Mouse (Mus musculus) hindbrain, postnatal 0 days (tissue): ENCODE measurements around the gene Pex5l. TPM values are rescaled to one million over a fixed set of nuclear protein-coding genes. Genes with fewer than 3 reads are reported as not detected.

Experiments
- ATAC-seq: fragments of 200-750 bp; cut with Nextera tagmentation; 2 replicates; pipeline ENCODE4 v1.8.0; 2017; ENCODE audit warnings: mild to moderate bottlenecking, moderate TSS enrichment, moderate library complexity
- DNase-seq: peaks from one replicate; pipeline ENCODE4 v3.0.0-alpha.2; 2015; ENCODE audit warnings: low spot score
- H3K27ac ChIP-seq: fragments of 300-500 bp; sonication (generic); 2 replicates; pipeline ENCODE4 v1.5.1; 2014; ENCODE audit warnings: mild to moderate bottlenecking
- H3K27me3 ChIP-seq: fragments of 300-500 bp; sonication (generic); 2 replicates; pipeline ENCODE4 v1.6.1; 2014; ENCODE audit warnings: low read length, mixed read lengths; ENCODE audit not compliant: insufficient read depth
- H3K36me3 ChIP-seq: fragments of 300-500 bp; sonication (generic); 2 replicates; pipeline ENCODE4 v1.6.1; 2014; ENCODE audit warnings: low read length, mixed read lengths; ENCODE audit not compliant: insufficient read depth
- H3K4me1 ChIP-seq: fragments of 300-500 bp; sonication (generic); 2 replicates; pipeline ENCODE4 v1.6.1; 2014; ENCODE audit warnings: antibody characterized with exemption, low read length, mixed read lengths; ENCODE audit not compliant: insufficient read depth
- H3K4me2 ChIP-seq: fragments of 300-500 bp; sonication (generic); 2 replicates; pipeline ENCODE4 v1.6.1; 2014; ENCODE audit warnings: low read depth, mild to moderate bottlenecking, low read length, moderate library complexity, mixed read lengths
- H3K4me3 ChIP-seq: fragments of 300-500 bp; sonication (generic); 2 replicates; pipeline ENCODE4 v1.5.1; 2014; ENCODE audit warnings: low read length
- H3K9ac ChIP-seq: fragments of 300-500 bp; sonication (generic); replicated peaks from 2 replicates; pipeline ENCODE4 v1.6.1; 2014; ENCODE audit warnings: mild to moderate bottlenecking, low read length, moderate library complexity, mixed read lengths
- H3K9me3 ChIP-seq: fragments of 300-500 bp; sonication (generic); 2 replicates; pipeline ENCODE4 v1.6.1; 2016; ENCODE audit warnings: low read length, mixed read lengths
- CTCF ChIP-seq: IDR thresholded peaks from 2 replicates; pipeline ENCODE4 v1.5.1; 2016; ENCODE audit warnings: antibody characterized with exemption, control low read depth, low read depth
- whole genome bisulfite sequencing: fragments of 180-500 bp; shearing (Covaris S2); extraction: QIAGEN DNeasy Blood & Tissue Kit; methylation state at CpG from one replicate; pipeline ENCODE4 v1.1.7; 2014; 5-methylcytosine and 5-hydroxymethylcytosine counted together
- polyA plus RNA-seq: library from polyadenylated mRNA; unstranded; fragments of >200 nt; fragmentation: Nextera tagmentation; extraction: Ambion mirVana; gene quantifications from 2 replicates; pipeline ENCODE4 v1.2.1, GENCODE M21; 2015
- total RNA-seq: library from RNA; depleted of rRNA; stranded (reverse); fragments of >200 nt; gene quantifications from 2 replicates; pipeline ENCODE4 v1.2.3, GENCODE M21; 2014

Gene Pex5l
- total and polyA plus RNA-seq, 2 experiments from 2014 or later = 5.5 to 28.8 TPM

- no peaks in the 10 kb centered on the region for H3K4me1 ChIP-seq
- WGBS = 42% methylated on average over 8 of the region's 8 CpGs
- no peaks in the 10 kb centered on the region for H3K36me3 ChIP-seq
- TF ChIP-seq CTCF = no peak
- no peaks in the 10 kb centered on the region for H3K9me3 ChIP-seq
- H3K9ac ChIP-seq = no peak overlapping the region
- DNase-seq (no peak), ATAC-seq (no peak)
- H3K4me3 ChIP-seq = no peak overlapping the region
- no peak overlapping the region for H3K27ac ChIP-seq
- no peak overlapping the region for H3K4me2 ChIP-seq
- H3K27me3 ChIP-seq = no peaks in the 10 kb centered on the region
Measured at GRCm38 (mm10) chr3:33082806-33083338, 60.2 kb downstream of the Pex5l start.

- no peaks in the 10 kb centered on the region for H3K9me3 ChIP-seq
- no peaks in the 10 kb centered on the region for H3K27me3 ChIP-seq
- H3K9ac ChIP-seq = no peak overlapping the region
- no peaks in the 10 kb centered on the region for H3K4me1 ChIP-seq
- DNase-seq (no peak), ATAC-seq (no peak)
- H3K4me3 ChIP-seq = no peak overlapping the region
- no peak for TF ChIP-seq CTCF
- WGBS = 84% methylated on average over 4 of the region's 4 CpGs
- no peak overlapping the region for H3K27ac ChIP-seq
- no peaks in the 10 kb centered on the region for H3K36me3 ChIP-seq
- no peak overlapping the region for H3K4me2 ChIP-seq
Measured at GRCm38 (mm10) chr3:33081793-33082192, 61.3 kb downstream of the Pex5l start.

- no peak for TF ChIP-seq CTCF
- Histone ChIP-seq H3K27me3 (no peaks in the 10 kb centered on the region), H3K9ac (no peak overlapping the region), H3K36me3 (no peaks in the 10 kb centered on the region), H3K4me3 (no peak overlapping the region), H3K27ac (no peak overlapping the region), H3K9me3 (no peaks in the 10 kb centered on the region), H3K4me1 (no peaks in the 10 kb centered on the region; the same call in 1 of the 2 replicates), H3K4me2 (no peak overlapping the region)
- DNase-seq = peak; percentile 71
- ATAC-seq = peak; percentile 81
- 63% methylated on average over 1 of the region's 1 CpGs for WGBS
Measured at GRCm38 (mm10) chr3:33079658-33080057, 63.4 kb downstream of the Pex5l start.

DNA sequence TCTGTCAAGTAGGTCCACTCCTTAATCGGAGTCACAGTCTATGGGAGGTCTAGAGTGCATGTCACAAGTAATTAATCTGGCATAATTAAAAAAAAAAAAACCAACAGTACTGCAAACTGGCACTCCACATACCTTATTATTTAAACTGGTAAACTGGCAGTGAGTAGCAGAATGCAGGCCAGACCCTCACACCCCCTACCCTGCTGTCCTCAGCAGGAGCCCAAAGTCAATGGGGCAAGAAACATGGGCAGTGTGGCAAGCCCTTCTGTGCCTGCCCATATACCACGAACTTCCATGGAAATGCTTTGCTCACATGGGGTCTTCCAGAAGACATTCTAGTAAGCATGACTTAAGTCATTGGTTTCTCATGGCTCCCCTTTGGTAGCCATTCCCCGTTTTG, 63.9 kb downstream of the Pex5l start:
- Histone ChIP-seq H3K27ac (no peak overlapping the region), H3K4me3 (no peak overlapping the region), H3K4me2 (no peak overlapping the region), H3K9me3 (no peaks in the 10 kb centered on the region), H3K36me3 (no peaks in the 10 kb centered on the region), H3K27me3 (no peaks in the 10 kb centered on the region), H3K4me1 (no peaks in the 10 kb centered on the region; the same call in 1 of the 2 replicates), H3K9ac (no peak overlapping the region)
- no peak for TF ChIP-seq CTCF
- peak; percentile 75 for ATAC-seq
- 71% methylated on average over 3 of the region's 3 CpGs for WGBS
- DNase-seq = peak; percentile 53

DNA sequence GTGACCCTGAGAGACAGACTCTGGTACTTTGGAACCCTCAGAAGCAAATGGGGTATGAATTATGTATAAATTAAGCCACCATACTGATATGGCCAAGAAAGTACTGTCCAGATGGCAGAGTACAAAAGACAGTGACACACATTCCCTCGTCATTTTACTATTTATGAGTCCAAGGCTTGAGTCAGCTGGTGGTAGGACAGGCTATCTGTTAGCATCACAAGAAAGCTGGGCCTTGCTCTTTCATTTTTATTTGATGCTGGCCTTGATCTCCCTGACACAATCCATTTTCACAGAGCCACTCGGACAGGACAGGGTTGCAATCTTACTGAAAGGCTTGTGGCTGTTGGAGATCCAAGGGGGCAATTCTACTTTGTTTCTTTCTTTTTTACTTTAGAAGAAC, 67.4 kb downstream of the Pex5l start:
- no peak overlapping the region for H3K4me3 ChIP-seq
- no peaks in the 10 kb centered on the region for H3K9me3 ChIP-seq
- ATAC-seq = no peak
- no peak overlapping the region for H3K9ac ChIP-seq
- no peak for TF ChIP-seq CTCF
- H3K4me1 ChIP-seq = no peaks in the 10 kb centered on the region; the same call in 1 of the 2 replicates
- DNase-seq = no peak
- no peak overlapping the region for H3K4me2 ChIP-seq
- no peaks in the 10 kb centered on the region for H3K36me3 ChIP-seq
- 56% methylated on average over 2 of the region's 2 CpGs for WGBS
- H3K27me3 ChIP-seq = no peaks in the 10 kb centered on the region
- H3K27ac ChIP-seq = no peak overlapping the region

DNA sequence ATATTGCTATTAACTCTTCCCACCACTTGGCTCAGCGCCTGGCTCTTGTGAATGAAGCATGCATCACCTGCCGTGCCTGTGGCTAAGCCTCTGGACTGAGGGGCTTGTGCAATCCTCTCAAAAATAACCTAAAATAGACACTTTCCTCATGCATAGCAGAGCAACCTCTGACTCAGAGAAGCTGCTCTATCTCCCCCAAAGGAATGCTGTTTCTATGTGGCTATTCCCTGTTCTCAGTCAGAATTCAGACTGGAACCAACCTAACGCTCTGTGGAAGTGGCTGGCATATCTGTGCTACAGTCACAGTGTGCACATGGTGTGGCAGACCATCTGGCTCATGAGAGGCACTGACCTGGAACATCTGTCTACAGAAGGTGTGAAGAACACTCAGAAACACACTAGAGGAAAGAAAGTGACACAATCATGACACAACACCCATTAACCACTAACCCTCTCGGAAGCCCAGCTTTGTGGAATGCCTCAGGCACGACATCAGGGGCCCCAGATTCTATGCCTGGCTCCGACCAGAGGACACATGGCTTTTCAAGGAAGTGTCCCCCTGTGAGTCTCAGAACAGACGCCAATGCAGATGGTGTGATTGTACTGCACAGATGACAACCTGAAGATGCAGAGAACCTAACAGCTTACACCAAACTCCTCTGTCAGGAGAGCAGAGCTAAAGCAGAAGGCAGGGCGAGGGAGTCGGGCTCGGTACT, 68.6 kb downstream of the Pex5l start:
- Histone ChIP-seq H3K9ac (no peak overlapping the region), H3K4me1 (no peaks in the 10 kb centered on the region; the same call in 1 of the 2 replicates), H3K27me3 (no peaks in the 10 kb centered on the region), H3K4me3 (no peak overlapping the region), H3K9me3 (no peaks in the 10 kb centered on the region), H3K27ac (peak overlapping the region; percentile 17; the same call in 1 of the 2 replicates), H3K36me3 (no peaks in the 10 kb centered on the region), H3K4me2 (no peak overlapping the region)
- TF ChIP-seq CTCF = no peak
- peak; percentile 67 for ATAC-seq
- WGBS = 46% methylated on average over 10 of the region's 10 CpGs
- DNase-seq = peak; percentile 73

DNA sequence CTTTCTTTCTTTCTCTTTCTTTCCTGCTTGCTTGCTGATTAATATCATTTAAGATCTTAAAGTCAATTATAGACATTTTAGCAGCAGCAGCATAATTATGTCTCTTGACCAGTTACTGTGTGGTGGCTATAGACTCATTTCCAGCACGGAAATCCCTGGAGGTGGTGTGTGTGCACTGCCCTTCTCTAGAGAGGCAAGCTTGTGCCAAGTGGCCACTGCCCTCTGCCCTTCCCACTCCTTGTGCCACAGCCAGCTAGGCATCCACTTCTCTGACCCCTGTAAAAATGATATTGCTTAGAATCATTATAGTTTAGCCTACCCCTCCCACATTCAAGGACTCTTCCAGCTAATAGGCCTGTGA, 69.2 kb downstream of the Pex5l start:
- peak overlapping the region; percentile 17; the same call in 1 of the 2 replicates for H3K27ac ChIP-seq
- TF ChIP-seq CTCF = no peak
- no peaks in the 10 kb centered on the region for H3K9me3 ChIP-seq
- no peak overlapping the region for H3K4me3 ChIP-seq
- ATAC-seq (no peak; the same call in none of the 2 replicates), DNase-seq (no peak)
- no peaks in the 10 kb centered on the region for H3K27me3 ChIP-seq
- no peaks in the 10 kb centered on the region for H3K36me3 ChIP-seq
- H3K9ac ChIP-seq = no peak overlapping the region
- no peaks in the 10 kb centered on the region; the same call in 1 of the 2 replicates for H3K4me1 ChIP-seq
- 45% methylated on average over 1 of the region's 1 CpGs for WGBS
- H3K4me2 ChIP-seq = no peak overlapping the region
